Mouse (Mus musculus): ENCODE measurements at regions not wholly inside any gene's neighbourhood (a gene's known extent, or its start where the extent isn't known, plus 50 kb on each side); places are given as distances from the start of the nearest gene placed in this dataset.
A peak's percentile ranks its signal among the peaks of the same experiment; 100 is the strongest.

GRCm38 (mm10) chr5:52977826-52978687 lies 59.8 kb upstream of the Slc34a2 start:
- H3K9ac ChIP-seq (ENCODE audit: insufficient read depth, low read depth, low read length, poor library complexity, severe bottlenecking) = no peak overlapping the region
- H3K4me3 ChIP-seq (ENCODE audit: insufficient read depth in 1 of 2, low read depth in 1 of 2, low read length in 2 of 2, poor library complexity in 1 of 2, severe bottlenecking in 1 of 2) = peak overlapping the region; percentile 25 to 38
- in situ Hi-C loops (cut with MboI; ENCODE audit: low sequenced_read_pairs in 2 of 2, unreplicated experiment in 2 of 2) = no loop called here
- no peaks in the 10 kb centered on the region for H3K36me3 ChIP-seq (ENCODE audit: control insufficient read depth, insufficient read depth, low read length, poor library complexity, severe bottlenecking)
- H3K27ac ChIP-seq (ENCODE audit: insufficient read depth, low read depth, low read length, poor library complexity, severe bottlenecking) = no peak overlapping the region
- DNase-seq (ENCODE audit: low read depth, low spot score) = peak; percentile 25
- peaks cover 0 to 7% of the 10 kb centered on the region in 2 experiments; a peak in 2 of 4 replicates for H3K4me1 ChIP-seq (ENCODE audit: control insufficient read depth in 2 of 2, insufficient read depth in 2 of 2, low read length in 2 of 2, poor library complexity in 1 of 2)
- TF ChIP-seq MAFK (IDR thresholded peaks at IDR 0.05; ENCODE audit: insufficient read depth, low read depth, low read length) = no peak
- no peak for TF ChIP-seq CHD2 (IDR thresholded peaks at IDR 0.05; ENCODE audit: low read depth, low read length)
- no peak for TF ChIP-seq ZNF384 (IDR thresholded peaks at IDR 0.05; ENCODE audit: low read depth, low read length)
- peak; percentile 77; the same call in 1 of the 2 replicates for TF ChIP-seq ZC3H11A (IDR thresholded peaks at IDR 0.05; ENCODE audit: borderline replicate concordance, low read depth, low read length)
- TF ChIP-seq HCFC1 (IDR thresholded peaks at IDR 0.05; ENCODE audit: borderline replicate concordance, insufficient read depth, low read length) = no peak
- no peaks in the 10 kb centered on the region for H3K9me3 ChIP-seq (ENCODE audit: control insufficient read depth, insufficient read depth, low read depth, low read length)

- Histone ChIP-seq H3K9ac (ENCODE audit: insufficient read depth, low read depth, low read length, poor library complexity, severe bottlenecking) (no peak overlapping the region), H3K36me3 (ENCODE audit: control insufficient read depth, insufficient read depth, low read length, poor library complexity, severe bottlenecking) (no peaks in the 10 kb centered on the region), H3K4me1 (ENCODE audit: control insufficient read depth in 2 of 2, insufficient read depth in 2 of 2, low read length in 2 of 2, poor library complexity in 1 of 2) (peaks cover 0 to 7% of the 10 kb centered on the region in 2 experiments; a peak in 2 of 4 replicates), H3K9me3 (ENCODE audit: control insufficient read depth, insufficient read depth, low read depth, low read length) (no peaks in the 10 kb centered on the region), H3K4me3 (ENCODE audit: insufficient read depth in 1 of 2, low read depth in 1 of 2, low read length in 2 of 2, poor library complexity in 1 of 2, severe bottlenecking in 1 of 2) (no peak overlapping the region), H3K27ac (ENCODE audit: insufficient read depth, low read depth, low read length, poor library complexity, severe bottlenecking) (no peak overlapping the region)
- in situ Hi-C loops (cut with MboI; ENCODE audit: low sequenced_read_pairs in 2 of 2, unreplicated experiment in 2 of 2) = no loop called here
- no peak for DNase-seq (ENCODE audit: low read depth, low spot score)
- TF ChIP-seq MAFK (IDR thresholded peaks at IDR 0.05; ENCODE audit: insufficient read depth, low read depth, low read length) = no peak
- TF ChIP-seq ZNF384 (IDR thresholded peaks at IDR 0.05; ENCODE audit: low read depth, low read length) = no peak
These were observed 58.4 kb upstream of the Slc34a2 start for GRCm38 (mm10) chr5:52979458-52979857.

GRCm38 (mm10) chr5:52982056-52982455 lies 55.8 kb upstream of the Slc34a2 start:
- H3K4me1 ChIP-seq (ENCODE audit: control insufficient read depth in 2 of 2, insufficient read depth in 2 of 2, low read length in 2 of 2, poor library complexity in 1 of 2) = peaks cover 0 to 3% of the 10 kb centered on the region in 2 experiments; a peak in 1 of 4 replicates
- in situ Hi-C loops (cut with MboI; ENCODE audit: low sequenced_read_pairs in 2 of 2, unreplicated experiment in 2 of 2) = no loop called here

GRCm38 (mm10) chr5:52982741-52983140 lies 55.1 kb upstream of the Slc34a2 start:
- Histone ChIP-seq H3K9ac (ENCODE audit: insufficient read depth, low read depth, low read length, poor library complexity, severe bottlenecking) (no peak overlapping the region), H3K36me3 (ENCODE audit: control insufficient read depth, insufficient read depth, low read length, poor library complexity, severe bottlenecking) (no peaks in the 10 kb centered on the region), H3K4me3 (ENCODE audit: insufficient read depth in 1 of 2, low read depth in 1 of 2, low read length in 2 of 2, poor library complexity in 1 of 2, severe bottlenecking in 1 of 2) (no peak overlapping the region), H3K27ac (ENCODE audit: insufficient read depth, low read depth, low read length, poor library complexity, severe bottlenecking) (no peak overlapping the region), H3K4me1 (ENCODE audit: control insufficient read depth in 2 of 2, insufficient read depth in 2 of 2, low read length in 2 of 2, poor library complexity in 1 of 2) (peaks cover 0 to under 1% of the 10 kb centered on the region in 2 experiments; a peak in 1 of 4 replicates), H3K9me3 (ENCODE audit: control insufficient read depth, insufficient read depth, low read depth, low read length) (no peaks in the 10 kb centered on the region)
- DNase-seq (ENCODE audit: low read depth, low spot score) = no peak
- no peak for TF ChIP-seq MAFK (IDR thresholded peaks at IDR 0.05; ENCODE audit: insufficient read depth, low read depth, low read length)
- no peak for TF ChIP-seq ZC3H11A (IDR thresholded peaks at IDR 0.05; ENCODE audit: borderline replicate concordance, low read depth, low read length)
- TF ChIP-seq CHD2 (IDR thresholded peaks at IDR 0.05; ENCODE audit: low read depth, low read length) = no peak
- TF ChIP-seq HCFC1 (IDR thresholded peaks at IDR 0.05; ENCODE audit: borderline replicate concordance, insufficient read depth, low read length) = no peak
- TF ChIP-seq ZNF384 (IDR thresholded peaks at IDR 0.05; ENCODE audit: low read depth, low read length) = no peak
- in situ Hi-C loops (cut with MboI; ENCODE audit: low sequenced_read_pairs in 2 of 2, unreplicated experiment in 2 of 2) = no loop called here

More at GRCm38 (mm10) chr5:52982056-52982455, 55.8 kb upstream of the Slc34a2 start:
- no peak overlapping the region for H3K27ac ChIP-seq (ENCODE audit: insufficient read depth, low read depth, low read length, poor library complexity, severe bottlenecking)
- no peak overlapping the region for H3K4me3 ChIP-seq (ENCODE audit: insufficient read depth in 1 of 2, low read depth in 1 of 2, low read length in 2 of 2, poor library complexity in 1 of 2, severe bottlenecking in 1 of 2)
- H3K9me3 ChIP-seq (ENCODE audit: control insufficient read depth, insufficient read depth, low read depth, low read length) = no peaks in the 10 kb centered on the region
- TF ChIP-seq CHD2 (IDR thresholded peaks at IDR 0.05; ENCODE audit: low read depth, low read length) (no peak), ZC3H11A (IDR thresholded peaks at IDR 0.05; ENCODE audit: borderline replicate concordance, low read depth, low read length) (no peak), ZNF384 (IDR thresholded peaks at IDR 0.05; ENCODE audit: low read depth, low read length) (no peak), MAFK (IDR thresholded peaks at IDR 0.05; ENCODE audit: insufficient read depth, low read depth, low read length) (no peak), HCFC1 (IDR thresholded peaks at IDR 0.05; ENCODE audit: borderline replicate concordance, insufficient read depth, low read length) (no peak)
- no peak overlapping the region for H3K9ac ChIP-seq (ENCODE audit: insufficient read depth, low read depth, low read length, poor library complexity, severe bottlenecking)
- DNase-seq (ENCODE audit: low read depth, low spot score) = no peak
- no peaks in the 10 kb centered on the region for H3K36me3 ChIP-seq (ENCODE audit: control insufficient read depth, insufficient read depth, low read length, poor library complexity, severe bottlenecking)
